Mouse (Mus musculus) ovary, adult 18-20 months (tissue): ENCODE data around the gene Rpa2.
A peak's percentile ranks its signal among the peaks of the same experiment; 100 is the strongest.

Source experiments
- DNase-seq: peaks from one replicate; pipeline ENCODE4 v3.0.0; 2022; ENCODE audit warnings: low spot score, mixed read lengths

Gene Rpa2

GRCm38 (mm10) chr4:132803876-132804275 is 35.7 kb downstream of the Rpa2 start:
- no peak for DNase-seq

- DNase-seq = no peak
Observed at GRCm38 (mm10) chr4:132804331-132804730, 36.2 kb downstream of the Rpa2 start.

GRCm38 (mm10) chr4:132805146-132805545 is 37.0 kb downstream of the Rpa2 start:
- no peak for DNase-seq

GRCm38 (mm10) chr4:132805599-132806197 is 37.6 kb downstream of the Rpa2 start:
- DNase-seq = no peak

- DNase-seq = no peak
Observed at GRCm38 (mm10) chr4:132806620-132807191, 38.6 kb downstream of the Rpa2 start.

- DNase-seq = no peak
Observed at GRCm38 (mm10) chr4:132807771-132808641, 39.9 kb downstream of the Rpa2 start.

DNA sequence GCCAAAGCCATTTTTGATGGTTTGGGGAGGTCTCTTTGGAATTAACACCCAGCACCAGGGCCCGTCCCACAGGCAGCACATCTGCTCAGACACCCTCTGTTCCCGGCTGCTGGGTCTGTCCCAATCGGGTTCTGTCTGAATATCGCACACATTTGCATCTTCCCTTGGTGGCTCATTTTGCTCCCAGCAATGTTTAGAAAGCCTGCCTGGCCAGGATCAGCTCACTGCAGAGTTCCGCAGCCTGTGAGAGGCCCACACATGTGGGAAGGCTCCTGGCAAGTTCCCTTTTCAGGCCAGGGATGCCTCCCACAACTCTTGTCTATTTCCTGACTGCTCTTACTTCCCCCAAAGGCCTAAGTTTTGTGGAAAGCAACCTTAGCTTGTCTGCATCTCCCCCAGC is 41.5 kb downstream of the Rpa2 start:
- no peak for DNase-seq

DNA sequence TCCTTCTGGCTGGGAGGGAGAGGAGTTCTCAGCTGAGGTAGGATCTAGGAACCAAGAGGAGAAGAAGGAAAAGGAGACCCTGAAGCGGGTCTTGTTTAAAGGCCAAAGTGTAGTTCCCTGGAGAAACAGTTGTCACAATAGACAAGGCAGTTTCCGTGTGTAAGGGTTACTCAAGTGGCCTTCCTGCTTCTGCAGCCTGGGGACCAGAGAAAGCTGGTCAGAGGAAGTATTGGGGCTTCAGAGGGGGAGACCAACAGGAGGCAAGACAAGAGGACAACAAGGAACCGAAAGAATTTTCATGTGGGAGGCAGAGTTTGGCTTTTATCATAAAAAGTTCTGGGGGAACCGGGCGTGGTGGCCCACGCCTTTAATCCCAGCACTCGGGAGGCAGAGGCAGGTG is 48.3 kb downstream of the Rpa2 start:
- no peak for DNase-seq

- no peak for DNase-seq
Observed at GRCm38 (mm10) chr4:132816855-132817254, 48.7 kb downstream of the Rpa2 start.

DNA sequence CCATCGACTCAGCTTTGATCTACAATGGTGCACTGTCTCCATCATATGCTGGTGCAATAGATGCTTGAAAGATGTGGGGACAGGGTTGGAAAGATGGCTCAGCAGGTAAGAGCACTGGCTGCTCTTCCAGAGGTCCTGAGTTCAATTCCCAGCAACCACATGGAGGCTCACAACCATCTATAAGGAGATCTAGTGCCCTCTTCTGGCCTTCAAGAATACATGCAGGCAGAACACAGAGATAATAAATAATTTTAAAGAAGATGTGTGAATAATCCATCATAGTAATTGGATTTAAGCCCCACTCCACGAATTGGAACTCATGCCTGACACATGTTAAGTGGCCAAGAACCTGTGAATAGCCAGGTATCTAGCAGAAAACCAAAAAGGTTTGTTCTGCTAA is 50.3 kb downstream of the Rpa2 start:
- no peak for DNase-seq

- peak; percentile 19 for DNase-seq
Observed at GRCm38 (mm10) chr4:132823614-132824366, 55.7 kb downstream of the Rpa2 start.
